Mouse (Mus musculus) neural tube, embryonic 15.5 days (tissue): ENCODE results near the gene H1foo. TPM values are rescaled to one million over a fixed set of nuclear protein-coding genes. Genes with fewer than 3 reads are reported as not detected.

Source experiments
- ATAC-seq: fragments of 200-750 bp; cut with Nextera tagmentation; 2 replicates; pipeline ENCODE4 v1.8.0; 2017; ENCODE audit warnings: mild to moderate bottlenecking, moderate TSS enrichment, moderate library complexity; ENCODE audit not compliant: low FRiP score
- H3K27ac ChIP-seq: fragments of 300-500 bp; sonication (generic); replicated peaks from 2 replicates; pipeline ENCODE4 v1.5.1; 2015; ENCODE audit warnings: mild to moderate bottlenecking, inconsistent platforms
- H3K27me3 ChIP-seq: fragments of 300-500 bp; sonication (generic); replicated peaks from 2 replicates; pipeline ENCODE4 v1.6.1; 2015; ENCODE audit warnings: inconsistent platforms
- H3K36me3 ChIP-seq: fragments of 300-500 bp; sonication (generic); 2 replicates; pipeline ENCODE4 v1.6.1; 2015; ENCODE audit warnings: inconsistent platforms
- H3K4me1 ChIP-seq: fragments of 300-500 bp; sonication (generic); 2 replicates; pipeline ENCODE4 v1.6.1; 2015; ENCODE audit warnings: inconsistent platforms
- H3K4me2 ChIP-seq: fragments of 300-500 bp; sonication (generic); 2 replicates; pipeline ENCODE4 v1.6.1; 2015; ENCODE audit warnings: inconsistent platforms, mild to moderate bottlenecking, moderate library complexity
- H3K4me3 ChIP-seq: fragments of 300-500 bp; sonication (generic); replicated peaks from 2 replicates; pipeline ENCODE4 v1.5.1; 2015; ENCODE audit warnings: mild to moderate bottlenecking, inconsistent platforms
- H3K9ac ChIP-seq: fragments of 300-500 bp; sonication (generic); replicated peaks from 2 replicates; pipeline ENCODE4 v1.6.1; 2015; ENCODE audit warnings: mild to moderate bottlenecking, inconsistent platforms
- H3K9me3 ChIP-seq: fragments of 300-500 bp; sonication (generic); replicated peaks from 2 replicates; pipeline ENCODE4 v1.6.1; 2016; ENCODE audit warnings: inconsistent platforms
- WGBS: fragments of 180-500 bp; shearing (Covaris S2); methylation state at CpG from one replicate; pipeline ENCODE4 v1.1.7; 2015; ENCODE audit warnings: mixed read lengths; 5-methylcytosine and 5-hydroxymethylcytosine counted together
- polyA plus RNA-seq: library from polyadenylated mRNA; unstranded; fragments of >200 nt; fragmentation: Nextera tagmentation; extraction: Ambion mirVana; gene quantifications from 2 replicates; pipeline ENCODE4 v1.2.1, GENCODE M21; 2015

H1foo gene
- polyA plus RNA-seq, 1 experiment from 2014 or later = not detected

GRCm38 (mm10) chr6:115963656-115964055 is 18.9 kb downstream of the H1foo start:
- no peak overlapping the region for H3K4me3 ChIP-seq
- H3K9me3 ChIP-seq = no peaks in the 10 kb centered on the region
- no peak for ATAC-seq
- no peak overlapping the region for H3K9ac ChIP-seq
- 0 out of 2 replicates have a peak, but pooled peaks cover 2% of the 10 kb centered on the region for H3K4me1 ChIP-seq
- H3K36me3 ChIP-seq = no peaks in the 10 kb centered on the region
- WGBS = 80% methylated on average over 9 of the region's 9 CpGs
- no peak overlapping the region for H3K27ac ChIP-seq
- H3K27me3 ChIP-seq = no peaks in the 10 kb centered on the region
- H3K4me2 ChIP-seq = no peak overlapping the region

- no peak overlapping the region for H3K9ac ChIP-seq
- H3K9me3 ChIP-seq = no peaks in the 10 kb centered on the region
- no peak overlapping the region for H3K4me3 ChIP-seq
- H3K27me3 ChIP-seq = no peaks in the 10 kb centered on the region
- H3K27ac ChIP-seq = no peak overlapping the region
- WGBS = 95% methylated on average over 19 of the region's 19 CpGs
- H3K4me1 ChIP-seq = peaks cover 7% of the 10 kb centered on the region
- no peak for ATAC-seq
- no peak overlapping the region for H3K4me2 ChIP-seq
- H3K36me3 ChIP-seq = no peaks in the 10 kb centered on the region
Measured at GRCm38 (mm10) chr6:115966227-115966966, 21.7 kb downstream of the H1foo start.

GRCm38 (mm10) chr6:115967291-115967880 is 22.6 kb downstream of the H1foo start:
- Histone ChIP-seq H3K4me2 (no peak overlapping the region), H3K9ac (no peak overlapping the region), H3K36me3 (no peaks in the 10 kb centered on the region), H3K9me3 (no peaks in the 10 kb centered on the region), H3K4me3 (no peak overlapping the region), H3K4me1 (peaks cover 17% of the 10 kb centered on the region), H3K27me3 (no peaks in the 10 kb centered on the region), H3K27ac (no peak overlapping the region)
- 95% methylated on average over 15 of the region's 15 CpGs for WGBS
- ATAC-seq = no peak

GRCm38 (mm10) chr6:115968086-115968485 is 23.3 kb downstream of the H1foo start:
- Histone ChIP-seq H3K27me3 (no peaks in the 10 kb centered on the region), H3K27ac (no peak overlapping the region), H3K4me2 (no peak overlapping the region), H3K4me3 (no peak overlapping the region), H3K36me3 (no peaks in the 10 kb centered on the region), H3K9ac (no peak overlapping the region), H3K9me3 (no peaks in the 10 kb centered on the region), H3K4me1 (peaks cover 21% of the 10 kb centered on the region)
- ATAC-seq = no peak
- WGBS = 83% methylated on average over 5 of the region's 5 CpGs

GRCm38 (mm10) chr6:115968700-115969099 is 24.0 kb downstream of the H1foo start:
- H3K4me2 ChIP-seq = no peak overlapping the region
- H3K9me3 ChIP-seq = no peaks in the 10 kb centered on the region
- ATAC-seq = no peak
- H3K4me3 ChIP-seq = no peak overlapping the region
- no peak overlapping the region for H3K9ac ChIP-seq
- H3K4me1 ChIP-seq = peaks cover 21% of the 10 kb centered on the region
- no peaks in the 10 kb centered on the region for H3K36me3 ChIP-seq
- H3K27me3 ChIP-seq = no peaks in the 10 kb centered on the region
- WGBS = 81% methylated on average over 6 of the region's 6 CpGs
- no peak overlapping the region for H3K27ac ChIP-seq

- H3K4me3 ChIP-seq = no peak overlapping the region
- 75% methylated on average over 9 of the region's 9 CpGs for WGBS
- no peaks in the 10 kb centered on the region for H3K9me3 ChIP-seq
- no peak overlapping the region for H3K4me2 ChIP-seq
- H3K27me3 ChIP-seq = no peaks in the 10 kb centered on the region
- no peak overlapping the region for H3K9ac ChIP-seq
- ATAC-seq = no peak
- no peaks in the 10 kb centered on the region for H3K36me3 ChIP-seq
- no peak overlapping the region for H3K27ac ChIP-seq
- peaks cover 25% of the 10 kb centered on the region for H3K4me1 ChIP-seq
Measured at GRCm38 (mm10) chr6:115969103-115969502, 24.4 kb downstream of the H1foo start.

GRCm38 (mm10) chr6:115969952-115970351 is 25.2 kb downstream of the H1foo start:
- peaks cover 28% of the 10 kb centered on the region for H3K4me1 ChIP-seq

GRCm38 (mm10) chr6:115971273-115972060 is 26.7 kb downstream of the H1foo start:
- H3K4me3 ChIP-seq = no peak overlapping the region

More at GRCm38 (mm10) chr6:115969952-115970351, 25.2 kb downstream of the H1foo start:
- no peaks in the 10 kb centered on the region for H3K36me3 ChIP-seq
- 64% methylated on average over 6 of the region's 6 CpGs for WGBS
- H3K27ac ChIP-seq = no peak overlapping the region
- no peak overlapping the region for H3K4me3 ChIP-seq
- H3K27me3 ChIP-seq = no peaks in the 10 kb centered on the region
- ATAC-seq = no peak
- H3K4me2 ChIP-seq = no peak overlapping the region
- H3K9ac ChIP-seq = no peak overlapping the region
- H3K9me3 ChIP-seq = no peaks in the 10 kb centered on the region

GRCm38 (mm10) chr6:115972083-115972764 is 27.5 kb downstream of the H1foo start:
- no peak for ATAC-seq
- H3K27me3 ChIP-seq = no peaks in the 10 kb centered on the region
- no peak overlapping the region for H3K9ac ChIP-seq
- no peak overlapping the region for H3K27ac ChIP-seq
- peaks cover 28% of the 10 kb centered on the region for H3K4me1 ChIP-seq
- H3K9me3 ChIP-seq = no peaks in the 10 kb centered on the region
- 74% methylated on average over 7 of the region's 7 CpGs for WGBS
- no peaks in the 10 kb centered on the region for H3K36me3 ChIP-seq
- no peak overlapping the region for H3K4me2 ChIP-seq
- H3K4me3 ChIP-seq = no peak overlapping the region

More at GRCm38 (mm10) chr6:115971273-115972060, 26.7 kb downstream of the H1foo start:
- Histone ChIP-seq H3K4me1 (peaks cover 28% of the 10 kb centered on the region), H3K9me3 (no peaks in the 10 kb centered on the region), H3K4me2 (no peak overlapping the region), H3K9ac (no peak overlapping the region), H3K27ac (peak overlapping the region; percentile 19; the same call in 1 of the 2 replicates), H3K27me3 (no peaks in the 10 kb centered on the region), H3K36me3 (no peaks in the 10 kb centered on the region)
- 42% methylated on average over 13 of the region's 13 CpGs for WGBS
- no peak for ATAC-seq

GRCm38 (mm10) chr6:115973139-115973875 is 28.6 kb downstream of the H1foo start:
- Histone ChIP-seq H3K27ac (no peak overlapping the region), H3K27me3 (no peaks in the 10 kb centered on the region), H3K36me3 (no peaks in the 10 kb centered on the region), H3K9ac (no peak overlapping the region), H3K4me3 (no peak overlapping the region), H3K9me3 (no peaks in the 10 kb centered on the region), H3K4me2 (no peak overlapping the region), H3K4me1 (peaks cover 26% of the 10 kb centered on the region)
- no peak for ATAC-seq
- WGBS = 90% methylated on average over 15 of the region's 15 CpGs
